Mouse (Mus musculus): ENCODE measurements around the gene Fam49a. TPM values are rescaled to one million over a fixed set of nuclear protein-coding genes. Genes with fewer than 3 reads are reported as not detected.
A peak's percentile ranks its signal among the peaks of the same experiment; 100 is the strongest.

Fam49a gene
- polyA plus RNA-seq, 1 experiment from 2014 or later: 15.0 TPM

DNA sequence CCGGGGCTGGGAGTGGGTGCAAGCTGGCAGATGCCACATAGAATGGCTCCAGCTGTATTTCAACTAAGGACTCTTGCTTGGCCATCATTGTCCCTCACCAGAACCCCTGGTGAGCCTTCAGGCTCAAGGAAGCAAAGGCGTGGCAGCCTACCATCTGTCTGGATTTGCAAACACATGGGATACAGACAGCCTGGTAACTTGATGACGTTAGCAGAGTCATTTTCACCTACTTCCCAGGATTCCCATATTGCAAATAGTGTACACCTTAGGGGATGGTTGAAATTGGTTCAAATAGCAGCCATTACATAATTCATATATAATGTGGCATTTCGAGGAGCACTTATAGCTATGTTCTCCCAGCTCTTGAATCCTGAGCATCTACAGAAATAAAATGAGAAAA is 52.0 kb downstream of the Fam49a start:
- Histone ChIP-seq H3K27ac (ENCODE audit: low read depth) (no peak overlapping the region), H3K9me3 (ENCODE audit: control insufficient read depth, low read length) (no peaks in the 10 kb centered on the region), H3K36me3 (ENCODE audit: control insufficient read depth, insufficient read depth, low read length) (no peaks in the 10 kb centered on the region), H3K4me2 (ENCODE audit: low read length) (no peak overlapping the region), H3K4me3 (ENCODE audit: low read depth, low read length) (no peak overlapping the region), H3K27me3 (replicated peaks; ENCODE audit: control insufficient read depth, insufficient read depth, low read length) (no peaks in the 10 kb centered on the region), H3K4me1 (replicated peaks; ENCODE audit: control insufficient read depth, insufficient read depth, low read length) (0 out of 2 replicates have a peak, but pooled peaks cover 10% of the 10 kb centered on the region), H3K9ac (ENCODE audit: low read length) (no peak overlapping the region)
- WGBS: 83% methylated on average over 4 of the region's 4 CpGs
- ATAC-seq (replicated peaks; ENCODE audit: low FRiP score, low TSS enrichment, low read depth) (no peak), DNase-seq (ENCODE audit: low spot score) (no peak)

DNA sequence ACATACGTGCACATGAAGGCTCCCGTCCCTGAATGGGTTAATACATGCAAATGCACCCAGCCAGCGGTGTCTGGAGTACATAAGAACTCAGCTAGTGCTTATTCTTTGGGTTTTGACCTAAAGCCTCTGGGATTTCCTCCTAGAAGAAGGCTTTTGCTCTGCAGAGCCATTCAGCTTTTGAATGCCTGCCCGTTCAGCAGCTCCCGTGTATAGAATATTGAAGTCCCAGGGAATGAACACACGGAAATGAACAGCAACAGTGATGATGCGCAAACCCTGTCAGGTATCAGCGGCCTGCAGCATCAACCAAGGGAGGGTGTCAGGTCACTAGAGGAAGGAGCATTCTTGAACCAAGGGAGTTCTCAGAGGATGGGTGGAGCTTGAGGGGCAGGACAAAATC is 52.4 kb downstream of the Fam49a start:
- no peak overlapping the region for H3K9ac ChIP-seq (ENCODE audit: low read length)

DNA sequence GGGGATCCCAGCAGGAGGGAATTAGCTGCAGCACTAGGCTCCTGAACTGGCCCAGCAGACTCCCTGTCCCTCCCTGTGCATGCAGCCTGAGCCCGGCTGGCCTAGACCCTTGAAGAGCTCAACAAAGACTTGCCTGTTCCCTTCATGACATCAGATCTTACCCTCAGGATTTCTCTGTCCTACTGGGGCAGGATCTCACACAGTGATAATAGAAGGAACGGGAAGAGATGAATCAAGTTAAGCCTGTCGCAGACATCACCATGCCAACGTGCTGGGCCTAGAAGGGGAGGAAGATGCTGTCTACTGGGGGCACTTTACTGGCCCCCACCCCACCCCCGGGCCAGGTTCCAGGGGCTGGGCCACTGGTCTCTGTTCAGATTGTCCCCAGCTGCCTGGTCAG is 53.1 kb downstream of the Fam49a start:
- 0 out of 2 replicates have a peak, but pooled peaks cover 10% of the 10 kb centered on the region for H3K4me1 ChIP-seq (replicated peaks; ENCODE audit: control insufficient read depth, insufficient read depth, low read length)
- H3K36me3 ChIP-seq (ENCODE audit: control insufficient read depth, insufficient read depth, low read length): no peaks in the 10 kb centered on the region
- no peaks in the 10 kb centered on the region for H3K27me3 ChIP-seq (replicated peaks; ENCODE audit: control insufficient read depth, insufficient read depth, low read length)
- no peak overlapping the region for H3K4me2 ChIP-seq (ENCODE audit: low read length)
- ATAC-seq (replicated peaks; ENCODE audit: low FRiP score, low TSS enrichment, low read depth) (peak; percentile 59), DNase-seq (ENCODE audit: low spot score) (no peak)
- WGBS: 40% methylated on average over 5 of the region's 5 CpGs
- no peak overlapping the region for H3K9ac ChIP-seq (ENCODE audit: low read length)
- H3K27ac ChIP-seq (ENCODE audit: low read depth): no peak overlapping the region
- no peak overlapping the region for H3K4me3 ChIP-seq (ENCODE audit: low read depth, low read length)
- no peaks in the 10 kb centered on the region for H3K9me3 ChIP-seq (ENCODE audit: control insufficient read depth, low read length)

More for the DNA sequence above, 52.4 kb downstream of the Fam49a start:
- Histone ChIP-seq H3K4me1 (replicated peaks; ENCODE audit: control insufficient read depth, insufficient read depth, low read length) (0 out of 2 replicates have a peak, but pooled peaks cover 10% of the 10 kb centered on the region), H3K4me2 (ENCODE audit: low read length) (no peak overlapping the region), H3K9me3 (ENCODE audit: control insufficient read depth, low read length) (no peaks in the 10 kb centered on the region), H3K36me3 (ENCODE audit: control insufficient read depth, insufficient read depth, low read length) (no peaks in the 10 kb centered on the region), H3K4me3 (ENCODE audit: low read depth, low read length) (no peak overlapping the region), H3K27ac (ENCODE audit: low read depth) (no peak overlapping the region), H3K27me3 (replicated peaks; ENCODE audit: control insufficient read depth, insufficient read depth, low read length) (no peaks in the 10 kb centered on the region)
- ATAC-seq (replicated peaks; ENCODE audit: low FRiP score, low TSS enrichment, low read depth) (no peak), DNase-seq (ENCODE audit: low spot score) (no peak)
- 68% methylated on average over 8 of the region's 8 CpGs for WGBS

GRCm38 (mm10) chr12:12316956-12317355 is 55.0 kb downstream of the Fam49a start:
- no peak for ATAC-seq (replicated peaks; ENCODE audit: low FRiP score, low TSS enrichment, low read depth)
- Histone ChIP-seq H3K27me3 (replicated peaks; ENCODE audit: control insufficient read depth, insufficient read depth, low read length) (no peaks in the 10 kb centered on the region), H3K4me1 (replicated peaks; ENCODE audit: control insufficient read depth, insufficient read depth, low read length) (0 out of 2 replicates have a peak, but pooled peaks cover 10% of the 10 kb centered on the region), H3K9me3 (ENCODE audit: control insufficient read depth, low read length) (no peaks in the 10 kb centered on the region), H3K27ac (ENCODE audit: low read depth) (peak overlapping the region; percentile 51; the same call in 1 of the 2 replicates), H3K36me3 (ENCODE audit: control insufficient read depth, insufficient read depth, low read length) (no peaks in the 10 kb centered on the region), H3K4me3 (ENCODE audit: low read depth, low read length) (no peak overlapping the region), H3K9ac (ENCODE audit: low read length) (no peak overlapping the region), H3K4me2 (ENCODE audit: low read length) (no peak overlapping the region)
- 23% methylated on average over 6 of the region's 6 CpGs for WGBS
- no peak for DNase-seq (ENCODE audit: low spot score)

- Histone ChIP-seq H3K27me3 (replicated peaks; ENCODE audit: control insufficient read depth, insufficient read depth, low read length) (no peaks in the 10 kb centered on the region), H3K9ac (ENCODE audit: low read length) (no peak overlapping the region), H3K27ac (ENCODE audit: low read depth) (no peak overlapping the region), H3K4me3 (ENCODE audit: low read depth, low read length) (no peak overlapping the region), H3K36me3 (ENCODE audit: control insufficient read depth, insufficient read depth, low read length) (no peaks in the 10 kb centered on the region), H3K4me1 (replicated peaks; ENCODE audit: control insufficient read depth, insufficient read depth, low read length) (0 out of 2 replicates have a peak, but pooled peaks cover 10% of the 10 kb centered on the region), H3K9me3 (ENCODE audit: control insufficient read depth, low read length) (no peaks in the 10 kb centered on the region), H3K4me2 (ENCODE audit: low read length) (no peak overlapping the region)
- ATAC-seq (replicated peaks; ENCODE audit: low FRiP score, low TSS enrichment, low read depth): no peak
- 82% methylated on average over 7 of the region's 7 CpGs for WGBS
- DNase-seq (ENCODE audit: low spot score): no peak
Observed at GRCm38 (mm10) chr12:12317606-12318005, 55.7 kb downstream of the Fam49a start.

- no peak overlapping the region for H3K9ac ChIP-seq (ENCODE audit: low read length)
- DNase-seq (ENCODE audit: low spot score) (peak; percentile 65), ATAC-seq (replicated peaks; ENCODE audit: low FRiP score, low TSS enrichment, low read depth) (no peak)
- 0 out of 2 replicates have a peak, but pooled peaks cover 10% of the 10 kb centered on the region for H3K4me1 ChIP-seq (replicated peaks; ENCODE audit: control insufficient read depth, insufficient read depth, low read length)
- no peak overlapping the region for H3K4me3 ChIP-seq (ENCODE audit: low read depth, low read length)
- no peaks in the 10 kb centered on the region for H3K27me3 ChIP-seq (replicated peaks; ENCODE audit: control insufficient read depth, insufficient read depth, low read length)
- 8% methylated on average over 6 of the region's 6 CpGs for WGBS
- H3K4me2 ChIP-seq (ENCODE audit: low read length): no peak overlapping the region
- H3K27ac ChIP-seq (ENCODE audit: low read depth): no peak overlapping the region
- H3K9me3 ChIP-seq (ENCODE audit: control insufficient read depth, low read length): no peaks in the 10 kb centered on the region
- no peaks in the 10 kb centered on the region for H3K36me3 ChIP-seq (ENCODE audit: control insufficient read depth, insufficient read depth, low read length)
Observed at GRCm38 (mm10) chr12:12318140-12318734, 56.3 kb downstream of the Fam49a start.

GRCm38 (mm10) chr12:12320693-12321092 is 58.8 kb downstream of the Fam49a start:
- H3K9me3 ChIP-seq (ENCODE audit: control insufficient read depth, low read length): no peaks in the 10 kb centered on the region
- no peaks in the 10 kb centered on the region for H3K27me3 ChIP-seq (replicated peaks; ENCODE audit: control insufficient read depth, insufficient read depth, low read length)
- H3K9ac ChIP-seq (ENCODE audit: low read length): no peak overlapping the region
- no peaks in the 10 kb centered on the region for H3K36me3 ChIP-seq (ENCODE audit: control insufficient read depth, insufficient read depth, low read length)
- H3K4me3 ChIP-seq (ENCODE audit: low read depth, low read length): no peak overlapping the region
- no peak overlapping the region for H3K27ac ChIP-seq (ENCODE audit: low read depth)
- ATAC-seq (replicated peaks; ENCODE audit: low FRiP score, low TSS enrichment, low read depth): no peak
- DNase-seq (ENCODE audit: low spot score): no peak
- H3K4me1 ChIP-seq (replicated peaks; ENCODE audit: control insufficient read depth, insufficient read depth, low read length): 0 out of 2 replicates have a peak, but pooled peaks cover 10% of the 10 kb centered on the region
- H3K4me2 ChIP-seq (ENCODE audit: low read length): no peak overlapping the region
- 75% methylated on average over 2 of the region's 2 CpGs for WGBS

GRCm38 (mm10) chr12:12321111-12321510 is 59.2 kb downstream of the Fam49a start:
- 89% methylated on average over 3 of the region's 3 CpGs for WGBS
- ATAC-seq (replicated peaks; ENCODE audit: low FRiP score, low TSS enrichment, low read depth): no peak

GRCm38 (mm10) chr12:12323084-12323483 is 61.1 kb downstream of the Fam49a start:
- Histone ChIP-seq H3K9ac (ENCODE audit: low read length) (no peak overlapping the region), H3K36me3 (ENCODE audit: control insufficient read depth, insufficient read depth, low read length) (no peaks in the 10 kb centered on the region), H3K9me3 (ENCODE audit: control insufficient read depth, low read length) (no peaks in the 10 kb centered on the region), H3K4me2 (ENCODE audit: low read length) (no peak overlapping the region), H3K27ac (ENCODE audit: low read depth) (no peak overlapping the region), H3K27me3 (replicated peaks; ENCODE audit: control insufficient read depth, insufficient read depth, low read length) (no peaks in the 10 kb centered on the region), H3K4me1 (replicated peaks; ENCODE audit: control insufficient read depth, insufficient read depth, low read length) (no peaks in the 10 kb centered on the region), H3K4me3 (ENCODE audit: low read depth, low read length) (no peak overlapping the region)
- 88% methylated on average over 5 of the region's 5 CpGs for WGBS
- ATAC-seq (replicated peaks; ENCODE audit: low FRiP score, low TSS enrichment, low read depth): peak; percentile 18
- no peak for DNase-seq (ENCODE audit: low spot score)

More at GRCm38 (mm10) chr12:12321111-12321510, 59.2 kb downstream of the Fam49a start:
- Histone ChIP-seq H3K27me3 (replicated peaks; ENCODE audit: control insufficient read depth, insufficient read depth, low read length) (no peaks in the 10 kb centered on the region), H3K36me3 (ENCODE audit: control insufficient read depth, insufficient read depth, low read length) (no peaks in the 10 kb centered on the region), H3K27ac (ENCODE audit: low read depth) (no peak overlapping the region), H3K4me3 (ENCODE audit: low read depth, low read length) (no peak overlapping the region), H3K9ac (ENCODE audit: low read length) (no peak overlapping the region), H3K4me2 (ENCODE audit: low read length) (no peak overlapping the region), H3K4me1 (replicated peaks; ENCODE audit: control insufficient read depth, insufficient read depth, low read length) (0 out of 2 replicates have a peak, but pooled peaks cover 10% of the 10 kb centered on the region), H3K9me3 (ENCODE audit: control insufficient read depth, low read length) (no peaks in the 10 kb centered on the region)
- no peak for DNase-seq (ENCODE audit: low spot score)
